Mouse (Mus musculus) stomach, postnatal 0 days (tissue): Measurements from ENCODE around the gene Kcnma1.

Experiments used
- CTCF ChIP-seq: IDR thresholded peaks from 2 replicates; pipeline ENCODE4 v1.5.1; 2016; ENCODE audit warnings: antibody characterized with exemption, low read depth, mild to moderate bottlenecking, moderate library complexity
- EP300 ChIP-seq: optimal IDR thresholded peaks from 2 replicates; pipeline ENCODE3; 2016; ENCODE audit warnings: antibody characterized with exemption

GRCm38 (mm10) chr14:23486687-23487086 is 527.6 kb downstream of the Kcnma1 start:
- no peak for TF ChIP-seq CTCF
- no peak for TF ChIP-seq EP300
